25 mouse cellular contexts compared by ENCODE assay signal in the genomic region with DNA sequence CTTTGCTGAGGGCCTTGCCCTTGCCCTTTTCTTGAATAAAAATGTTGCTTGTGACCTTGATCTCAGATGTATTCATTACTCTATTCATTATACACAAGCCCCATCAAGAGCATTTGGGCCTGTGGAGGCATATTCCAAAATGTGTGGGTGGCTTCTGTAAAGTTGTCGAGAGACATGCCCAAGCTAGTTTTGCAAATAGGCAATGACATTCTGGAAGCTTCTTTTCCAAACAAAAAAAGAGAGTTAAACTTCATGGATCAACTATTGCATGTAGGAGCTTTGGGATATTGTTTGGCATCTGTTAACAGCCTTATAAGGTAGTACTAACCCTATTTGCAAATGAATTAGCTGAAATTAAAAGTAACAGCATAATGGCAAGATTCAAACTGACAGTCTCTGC. TPM values are rescaled to one million over a fixed set of nuclear protein-coding genes. Genes with fewer than 3 reads are reported as not detected.
A peak's percentile ranks its signal among the peaks of the same experiment; 100 is the strongest.
DNase-seq lines count a peak whose midpoint lies in the region; ATAC-seq lines count a peak whose summit lies in the region.
"Had no signal": no experiment of that assay in that cellular context is flagged by ENCODE, and none has a peak within 500 bp of the region (broad histone marks: within the 10 kb centered on the region; RNA-seq: fewer than 3 reads in every experiment).

No protein-coding gene starts in this region.

- H3K9ac ChIP-seq in embryonic facial prominence, embryonic 14.5 days (ENCODE audit: low read depth, low read length), result no peak overlapping the region
- no peak overlapping the region for H3K9ac ChIP-seq in stomach, embryonic 16.5 days (ENCODE audit: low read length)
- H3K9ac ChIP-seq in hindbrain, embryonic 12.5 days, result no peak overlapping the region
- H3K9ac ChIP-seq: heart, embryonic 13.5 days; hindbrain, embryonic 13.5 days; intestine, embryonic 15.5 days had no signal

- peak; percentile 46 for DNase-seq in embryonic facial prominence, embryonic 14.5 days (ENCODE audit: low spot score)
- no peak for DNase-seq in embryonic facial prominence, embryonic 10.5 days (ENCODE audit: low spot score)
- peak; percentile 85 for DNase-seq in fat pad, adult 2 months (ENCODE audit: extremely low read depth, low read depth, low spot score)
- no peak for DNase-seq in kidney, postnatal 4 days
- DNase-seq in embryo, embryonic 10 days (ENCODE audit: low spot score), result no peak
- DNase-seq: adrenal gland, postnatal 10 days; adrenal gland, postnatal 36 days; cerebellum, adult 11 months; cerebellum, adult 2 months; cerebellum, adult 9-11 months; cerebellum, postnatal 25 days; embryo, embryonic 11 days; gastrocnemius, postnatal 25 days; heart, adult 2 months; heart, postnatal 14 days had no signal

- 86% methylated on average over 1 of the region's 1 CpGs for WGBS in embryonic facial prominence, embryonic 14.5 days
- WGBS in embryonic facial prominence, embryonic 10.5 days, result 89% methylated on average over 1 of the region's 1 CpGs
- 77% methylated on average over 1 of the region's 1 CpGs for WGBS in stomach, embryonic 16.5 days
- 98% methylated on average over 1 of the region's 1 CpGs for WGBS in hindbrain, embryonic 12.5 days

- no peak overlapping the region for H3K4me3 ChIP-seq in embryonic facial prominence, embryonic 14.5 days (ENCODE audit: low read depth, low read length)
- H3K4me3 ChIP-seq in embryonic facial prominence, embryonic 10.5 days, result no peak overlapping the region
- H3K4me3 ChIP-seq in stomach, embryonic 16.5 days (replicated peaks; ENCODE audit: low read length), result no peak overlapping the region
- H3K4me3 ChIP-seq in hindbrain, embryonic 12.5 days, result no peak overlapping the region
- H3K4me3 ChIP-seq: heart, adult 2 months; heart, embryonic 10.5 days; heart, embryonic 13.5 days; hindbrain, embryonic 13.5 days; intestine, embryonic 15.5 days had no signal

- no peak for ATAC-seq in embryonic facial prominence, embryonic 14.5 days (ENCODE audit: low read depth)
- ATAC-seq in stomach, embryonic 16.5 days (ENCODE audit: insufficient read depth, low FRiP score), result no peak
- ATAC-seq in hindbrain, embryonic 12.5 days (ENCODE audit: low FRiP score), result no peak
- ATAC-seq: forebrain, embryonic 14.5 days; hindbrain, embryonic 16.5 days; intestine, embryonic 15.5 days; Patski had no signal

- peaks cover 92% of the 10 kb centered on the region for H3K36me3 ChIP-seq in embryonic facial prominence, embryonic 14.5 days (ENCODE audit: control insufficient read depth, insufficient read depth, low read length)
- H3K36me3 ChIP-seq in embryonic facial prominence, embryonic 10.5 days (replicated peaks), result peaks cover 98% of the 10 kb centered on the region
- peaks cover 18% of the 10 kb centered on the region for H3K36me3 ChIP-seq in stomach, embryonic 16.5 days (ENCODE audit: control insufficient read depth, insufficient read depth, low read length)
- H3K36me3 ChIP-seq in hindbrain, embryonic 12.5 days, result peaks cover 88% of the 10 kb centered on the region

- H3K9me3 ChIP-seq in embryonic facial prominence, embryonic 14.5 days (ENCODE audit: control insufficient read depth, low read length), result no peaks in the 10 kb centered on the region
- H3K9me3 ChIP-seq in embryonic facial prominence, embryonic 10.5 days, result peaks cover 4% of the 10 kb centered on the region; the same call in 1 of the 2 replicates
- no peaks in the 10 kb centered on the region for H3K9me3 ChIP-seq in stomach, embryonic 16.5 days (replicated peaks; ENCODE audit: control insufficient read depth, low read length)
- H3K9me3 ChIP-seq in hindbrain, embryonic 12.5 days (replicated peaks), result no peaks in the 10 kb centered on the region
- H3K9me3 ChIP-seq: G1E; heart, embryonic 10.5 days; hindbrain, embryonic 13.5 days; intestine, embryonic 15.5 days had no signal

- no peak overlapping the region for H3K4me2 ChIP-seq in embryonic facial prominence, embryonic 14.5 days (ENCODE audit: low read depth, low read length)
- H3K4me2 ChIP-seq in stomach, embryonic 16.5 days (ENCODE audit: low read depth, low read length), result no peak overlapping the region
- no peak overlapping the region for H3K4me2 ChIP-seq in hindbrain, embryonic 12.5 days (replicated peaks)
- H3K4me2 ChIP-seq: heart, embryonic 13.5 days; hindbrain, embryonic 13.5 days; intestine, embryonic 15.5 days had no signal

- no peaks in the 10 kb centered on the region for H3K27me3 ChIP-seq in embryonic facial prominence, embryonic 14.5 days (replicated peaks; ENCODE audit: control insufficient read depth, insufficient read depth, low read length)
- H3K27me3 ChIP-seq in embryonic facial prominence, embryonic 10.5 days (replicated peaks; ENCODE audit: low read depth, poor library complexity, severe bottlenecking), result no peaks in the 10 kb centered on the region
- H3K27me3 ChIP-seq in stomach, embryonic 16.5 days (ENCODE audit: control insufficient read depth, insufficient read depth, low read length), result no peaks in the 10 kb centered on the region
- H3K27me3 ChIP-seq in hindbrain, embryonic 12.5 days, result no peaks in the 10 kb centered on the region
- H3K27me3 ChIP-seq: heart, embryonic 13.5 days; hindbrain, embryonic 13.5 days; intestine, embryonic 15.5 days; Patski had no signal

- no peak overlapping the region; the same call in 1 of the 2 replicates for H3K27ac ChIP-seq in embryonic facial prominence, embryonic 14.5 days (replicated peaks; ENCODE audit: low read depth, low read length)
- no peak overlapping the region for H3K27ac ChIP-seq in embryonic facial prominence, embryonic 10.5 days (replicated peaks)
- H3K27ac ChIP-seq in stomach, embryonic 16.5 days (ENCODE audit: low read length), result peak overlapping the region; percentile 78
- no peak overlapping the region for H3K27ac ChIP-seq in hindbrain, embryonic 12.5 days
- H3K27ac ChIP-seq: heart, adult 2 months; heart, embryonic 10.5 days; heart, embryonic 13.5 days; hindbrain, embryonic 13.5 days; intestine, embryonic 15.5 days had no signal

- no peaks in the 10 kb centered on the region for H3K4me1 ChIP-seq in embryonic facial prominence, embryonic 14.5 days (ENCODE audit: control insufficient read depth, insufficient read depth, low read length)
- no peaks in the 10 kb centered on the region for H3K4me1 ChIP-seq in embryonic facial prominence, embryonic 10.5 days
- no peaks in the 10 kb centered on the region for H3K4me1 ChIP-seq in stomach, embryonic 16.5 days (ENCODE audit: control insufficient read depth, insufficient read depth, low read length)
- H3K4me1 ChIP-seq in hindbrain, embryonic 12.5 days, result no peaks in the 10 kb centered on the region
- H3K4me1 ChIP-seq: heart, embryonic 10.5 days; heart, embryonic 13.5 days; hindbrain, embryonic 13.5 days; intestine, embryonic 15.5 days had no signal

RNA-seq across cellular contexts. Expression of gene Irf5, which starts 21.7 kb away (rescaled TPM):
- polyA plus RNA-seq in embryonic facial prominence, embryonic 14.5 days (2014; fragmentation: Nextera tagmentation; extraction: Ambion mirVana), result 5.2 and 5.9 TPM in 2 replicates
- polyA plus RNA-seq in embryonic facial prominence, embryonic 10.5 days (2016; fragmentation: Nextera tagmentation; extraction: Ambion mirVana), result 2.3 and 2.7 TPM in 2 replicates
- 14.0 and 14.2 TPM in 2 replicates for polyA plus RNA-seq in stomach, embryonic 16.5 days (2015; fragmentation: Nextera tagmentation; extraction: Ambion mirVana)
- 2.9 and 3.2 TPM in 2 replicates for polyA plus RNA-seq in hindbrain, embryonic 12.5 days (2016; fragmentation: Nextera tagmentation; extraction: Ambion mirVana)

RNA-seq across cellular contexts. Expression of gene Kcp, which starts 40.3 kb away (rescaled TPM):
- polyA plus RNA-seq in embryonic facial prominence, embryonic 14.5 days (2014; fragmentation: Nextera tagmentation; extraction: Ambion mirVana), result 18.5 and 23.7 TPM in 2 replicates
- 18.5 and 21.2 TPM in 2 replicates for polyA plus RNA-seq in embryonic facial prominence, embryonic 10.5 days (2016; fragmentation: Nextera tagmentation; extraction: Ambion mirVana)
- 16.9 TPM in 2 replicates for polyA plus RNA-seq in stomach, embryonic 16.5 days (2015; fragmentation: Nextera tagmentation; extraction: Ambion mirVana)
- polyA plus RNA-seq in hindbrain, embryonic 12.5 days (2016; fragmentation: Nextera tagmentation; extraction: Ambion mirVana), result 22.0 and 24.7 TPM in 2 replicates

Comparison
In these comparisons a context has a peak if more than half of its experiments do, and no peak if none do; other contexts are left out.
1. DNase-seq: peak in embryonic facial prominence, embryonic 14.5 days (single experiment) and fat pad, adult 2 months (single experiment); none in embryonic facial prominence, embryonic 10.5 days (single experiment), kidney, postnatal 4 days (0 of 2) and embryo, embryonic 10 days (single experiment).